Mouse (Mus musculus) natural killer cell, adult 2 months (primary cell): ENCODE results near the gene Phf21a.
A peak's percentile ranks its signal among the peaks of the same experiment; 100 is the strongest.

Experiments used
- DNase-seq, 2 experiments: peaks; one replicate each; pipeline ENCODE4 v3.0.0; 2022; ENCODE audit warnings: low spot score in 2 of 2

Gene Phf21a

GRCm38 (mm10) chr2:92229973-92230372 is 137.1 kb downstream of the Phf21a start:
- no peak for DNase-seq

- no peak for DNase-seq
These were observed 138.8 kb downstream of the Phf21a start for GRCm38 (mm10) chr2:92231706-92232105.

GRCm38 (mm10) chr2:92234768-92235332 is 141.9 kb downstream of the Phf21a start:
- no peak for DNase-seq

- no peak for DNase-seq
These were observed 147.4 kb downstream of the Phf21a start for GRCm38 (mm10) chr2:92240299-92240698.

- DNase-seq, result no peak
These were observed 147.9 kb downstream of the Phf21a start for GRCm38 (mm10) chr2:92240816-92241215.

GRCm38 (mm10) chr2:92241317-92241716 is 148.4 kb downstream of the Phf21a start:
- DNase-seq, result no peak

GRCm38 (mm10) chr2:92246112-92246511 is 153.2 kb downstream of the Phf21a start:
- DNase-seq, result no peak

GRCm38 (mm10) chr2:92247711-92248110 is 154.8 kb downstream of the Phf21a start:
- no peak for DNase-seq

GRCm38 (mm10) chr2:92250472-92250871 is 157.6 kb downstream of the Phf21a start:
- DNase-seq, result no peak

- DNase-seq, result peak in 1 of 2 experiments; percentile 48
These were observed 160.9 kb downstream of the Phf21a start for GRCm38 (mm10) chr2:92253777-92254176.

- DNase-seq, result peak; percentile 23 to 32
These were observed 163.2 kb downstream of the Phf21a start for GRCm38 (mm10) chr2:92256141-92256540.

- DNase-seq, result no peak
These were observed 164.5 kb downstream of the Phf21a start for GRCm38 (mm10) chr2:92257372-92257956.

GRCm38 (mm10) chr2:92259924-92260323 is 167.0 kb downstream of the Phf21a start:
- no peak for DNase-seq

- DNase-seq, result no peak
These were observed 173.2 kb downstream of the Phf21a start for GRCm38 (mm10) chr2:92266100-92266617.

- DNase-seq, result no peak
These were observed 176.3 kb downstream of the Phf21a start for GRCm38 (mm10) chr2:92269227-92269626.

GRCm38 (mm10) chr2:92272510-92272909 is 179.6 kb downstream of the Phf21a start:
- no peak for DNase-seq

- no peak for DNase-seq
These were observed 180.3 kb downstream of the Phf21a start for GRCm38 (mm10) chr2:92273101-92273801.

GRCm38 (mm10) chr2:92273802-92274183 is 180.9 kb downstream of the Phf21a start:
- DNase-seq, result no peak

- no peak for DNase-seq
These were observed 184.9 kb downstream of the Phf21a start for GRCm38 (mm10) chr2:92277787-92278186.

- no peak for DNase-seq
These were observed 185.7 kb downstream of the Phf21a start for GRCm38 (mm10) chr2:92278663-92279062.

GRCm38 (mm10) chr2:92279398-92279797 is 186.5 kb downstream of the Phf21a start:
- DNase-seq, result no peak

GRCm38 (mm10) chr2:92285597-92285996 is 192.7 kb downstream of the Phf21a start:
- DNase-seq, result no peak

- DNase-seq, result no peak
These were observed 196.4 kb downstream of the Phf21a start for GRCm38 (mm10) chr2:92289335-92289734.
